Mouse (Mus musculus) brain, embryonic 14.5 days (tissue): Measurements from ENCODE around the gene Tmem88. TPM values are rescaled to one million over a fixed set of nuclear protein-coding genes. Genes with fewer than 3 reads are reported as not detected.

Source experiments
- DNase-seq: peaks from one replicate; pipeline ENCODE4 v3.0.0-alpha.2; 2011; ENCODE audit warnings: low read depth
- CTCF ChIP-seq: fragments of 200-500 bp; IDR thresholded peaks from 2 replicates; pipeline ENCODE4 v1.5.1; 2012; ENCODE audit warnings: inconsistent platforms, mild to moderate bottlenecking, moderate library complexity, borderline replicate concordance; ENCODE audit not compliant: insufficient read depth, insufficient read length; ENCODE audit errors: extremely low read depth
- POLR2A ChIP-seq: fragments of 200-500 bp; IDR thresholded peaks from 2 replicates; pipeline ENCODE4 v1.6.1; 2012; ENCODE audit warnings: mild to moderate bottlenecking, inconsistent platforms, borderline replicate concordance; ENCODE audit not compliant: poor library complexity, insufficient read depth, insufficient read length, severe bottlenecking; ENCODE audit errors: extremely low read depth
- polyA plus RNA-seq: library from polyadenylated mRNA; depleted of rRNA; stranded (reverse); fragments of >200 nt; gene quantifications from 2 replicates; pipeline ENCODE4 v1.2.3, GENCODE M21; 2012

Tmem88 gene
- polyA plus RNA-seq, 1 experiment = 5.7 TPM

DNA sequence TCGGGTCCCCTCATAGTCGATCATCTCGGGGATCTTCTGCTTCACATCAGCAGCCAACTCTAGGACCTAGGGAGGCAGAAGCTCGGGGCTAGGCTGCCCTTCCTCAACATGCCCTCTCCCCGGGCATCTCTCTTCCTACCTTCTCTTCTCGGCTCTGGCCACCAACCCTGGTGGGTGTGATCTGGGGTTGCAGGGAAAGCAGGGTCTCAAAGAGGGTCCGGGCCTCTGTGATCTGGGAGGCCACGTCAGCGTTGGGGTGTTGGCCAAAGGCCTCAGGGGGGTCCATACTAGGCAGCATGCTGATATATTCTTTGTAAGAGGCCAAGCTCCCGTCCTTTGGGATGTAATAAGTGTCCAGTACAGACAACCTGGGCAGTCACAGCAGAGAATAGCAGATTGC is 24.8 kb upstream of the Tmem88 start:
- no peak for TF ChIP-seq CTCF
- TF ChIP-seq POLR2A = no peak

DNA sequence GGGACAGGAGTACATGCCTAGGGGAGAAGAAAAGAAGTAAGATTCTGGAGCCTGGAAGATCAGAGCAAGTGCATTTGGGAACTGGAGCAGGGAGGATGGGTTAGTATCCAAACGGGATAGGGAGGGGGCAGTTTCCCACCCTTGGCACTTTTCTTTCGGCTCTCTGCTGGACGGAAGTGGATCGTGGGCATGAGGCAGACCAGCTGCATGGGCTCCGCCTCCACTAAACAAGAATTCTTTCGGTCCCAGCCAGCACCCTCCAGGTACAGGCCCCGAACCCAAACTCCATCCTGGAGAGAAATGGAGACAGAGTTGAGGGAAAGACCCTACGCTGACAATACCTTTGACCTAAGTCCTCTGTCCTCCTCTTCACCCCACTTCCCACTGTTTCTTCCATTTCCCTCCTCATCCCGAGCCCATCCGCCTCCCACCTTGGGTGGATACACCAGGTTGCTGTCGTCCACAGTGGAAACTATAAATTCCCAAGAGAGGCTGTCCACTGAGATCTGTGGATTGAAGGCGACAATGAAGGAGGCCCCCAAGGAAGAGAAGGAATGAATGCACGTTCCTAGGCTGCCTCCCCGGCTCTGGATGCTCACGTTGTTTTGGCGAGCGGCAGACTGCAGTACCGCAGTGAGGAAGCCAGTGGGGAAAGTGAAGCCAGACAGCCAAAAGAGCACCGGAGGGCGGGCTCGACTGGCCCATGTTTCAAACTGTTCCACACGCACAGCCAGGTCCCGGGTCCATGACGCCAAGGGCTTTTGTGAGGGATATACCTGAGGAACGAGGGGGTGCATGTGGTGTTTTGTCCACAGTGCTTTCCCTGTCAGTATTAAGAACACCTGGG is 23.3 kb upstream of the Tmem88 start:
- TF ChIP-seq CTCF = no peak
- no peak for TF ChIP-seq POLR2A
- no peak for DNase-seq

More for the DNA sequence above, 24.8 kb upstream of the Tmem88 start:
- DNase-seq = no peak

DNA sequence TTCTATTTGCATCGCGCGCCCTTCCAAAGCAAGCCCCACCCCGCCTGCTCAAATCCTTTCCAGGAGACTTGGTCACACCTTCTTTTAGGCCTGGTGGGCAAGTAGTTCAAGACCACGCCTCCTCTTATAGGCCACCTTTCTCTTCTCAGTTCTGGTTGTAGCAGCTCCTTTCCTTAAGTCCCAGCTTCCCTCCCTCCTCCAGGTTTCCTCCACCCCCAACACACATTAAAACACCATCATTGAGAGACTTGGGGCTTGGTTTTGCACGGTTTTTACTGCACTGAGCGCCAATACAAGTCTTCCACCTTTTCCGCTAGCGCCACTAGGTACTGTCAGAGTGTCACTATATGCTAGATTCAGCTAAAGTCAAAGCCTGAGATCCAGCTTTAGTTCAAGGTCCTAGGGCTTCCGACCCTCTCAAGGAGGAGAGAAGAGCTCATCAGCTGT is 22.5 kb upstream of the Tmem88 start:
- no peak for TF ChIP-seq POLR2A
- no peak for TF ChIP-seq CTCF
- DNase-seq = no peak

DNA sequence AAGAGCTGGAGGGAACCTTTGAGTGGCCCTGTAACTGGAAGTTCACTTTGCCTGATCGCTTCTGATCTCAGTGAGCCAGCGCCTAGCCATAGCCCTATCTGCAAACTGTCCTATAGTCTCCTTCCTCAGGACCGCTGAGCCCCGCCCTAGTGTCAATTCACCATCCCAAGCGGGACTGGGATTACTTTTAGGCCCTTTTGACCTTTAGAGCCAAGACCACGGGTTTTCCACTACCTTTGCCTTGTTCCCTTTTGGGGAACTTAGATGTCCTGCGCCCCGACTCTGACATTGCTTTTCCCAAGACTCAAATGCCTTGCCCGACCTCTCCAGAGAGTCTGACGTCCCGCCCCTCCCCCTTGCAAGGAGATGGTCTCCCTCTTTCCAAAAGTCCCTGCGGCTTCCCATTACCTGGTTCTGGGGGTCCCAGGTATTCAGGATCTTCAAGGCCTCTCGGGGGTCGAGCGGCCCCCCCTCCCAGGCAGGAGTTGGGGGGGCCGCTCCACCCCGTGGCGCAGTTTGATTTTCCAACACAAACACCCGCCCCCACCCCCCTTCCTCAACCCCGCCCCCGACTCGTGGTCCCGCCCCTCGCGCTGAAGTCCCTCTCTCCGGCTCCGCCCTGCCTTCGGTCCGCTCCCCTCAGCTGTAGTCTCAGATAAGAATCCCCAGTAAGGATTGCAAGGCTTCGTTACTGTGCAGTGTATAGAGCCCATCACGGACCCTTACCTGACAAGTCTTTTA is 21.9 kb upstream of the Tmem88 start:
- DNase-seq = peak; percentile 44
- TF ChIP-seq POLR2A = no peak
- no peak for TF ChIP-seq CTCF

DNA sequence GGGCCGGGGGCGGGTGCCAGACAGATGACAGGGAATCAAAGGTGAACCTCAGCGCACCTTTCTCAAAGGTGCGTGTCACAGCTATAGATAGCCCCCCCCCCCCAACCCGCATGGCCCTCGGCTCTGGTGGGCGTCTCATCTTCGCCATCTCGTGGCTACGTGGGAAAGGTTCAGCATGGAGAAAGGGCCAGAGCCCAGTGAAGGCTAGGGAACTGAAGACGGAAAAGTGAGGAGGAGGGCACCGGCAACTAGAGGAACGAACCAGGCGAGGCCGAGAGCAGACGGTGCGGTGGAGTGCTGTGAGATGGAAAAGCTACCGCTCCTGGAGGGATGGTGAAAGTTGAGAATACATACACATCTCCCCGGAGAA is 21.4 kb upstream of the Tmem88 start:
- DNase-seq = peak; percentile 64

DNA sequence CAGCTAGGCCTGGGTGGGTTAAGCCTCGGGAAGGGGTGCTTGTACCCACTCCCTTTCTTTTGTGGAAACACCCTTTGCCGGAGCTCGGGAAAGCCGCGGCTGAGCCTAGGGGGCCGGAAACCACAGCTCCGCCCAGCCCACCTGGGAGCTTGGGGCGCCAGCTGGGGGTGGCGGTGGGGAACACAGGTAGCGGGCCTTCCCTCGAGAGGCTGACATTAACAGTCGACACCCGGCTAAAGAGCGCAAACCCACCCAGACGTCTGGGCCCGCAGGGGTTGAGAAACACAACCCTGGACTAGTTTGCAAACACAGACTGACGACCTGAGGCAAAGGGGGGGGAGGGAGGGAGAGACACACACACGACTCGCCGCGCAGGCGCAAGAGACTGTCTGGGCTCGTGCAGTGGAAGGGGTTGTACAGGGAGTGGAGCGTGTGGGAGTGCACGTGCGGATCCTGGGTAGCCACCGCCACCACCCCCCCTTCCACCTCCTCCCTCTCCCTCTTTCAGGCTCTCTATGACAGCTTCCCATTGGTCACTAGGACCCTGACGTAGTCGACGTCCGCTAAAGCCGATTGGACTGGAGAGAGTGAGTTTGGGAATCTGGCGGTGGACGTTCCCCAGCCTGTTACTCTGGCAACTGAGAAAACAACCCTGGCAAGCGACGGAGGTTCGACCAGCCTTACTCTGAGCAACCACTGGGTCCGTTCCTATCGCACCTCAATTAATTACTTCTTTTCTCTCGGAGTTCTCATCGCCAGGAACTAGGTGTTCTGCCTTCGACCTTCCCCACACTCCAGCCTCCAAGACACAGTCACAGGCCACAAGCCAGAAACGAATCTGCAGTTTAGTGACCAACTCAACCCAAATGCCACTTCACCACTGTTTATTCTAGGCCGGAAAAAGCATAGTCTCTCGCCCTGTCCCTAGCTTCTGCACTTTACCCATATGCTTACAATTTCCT is 20.7 kb upstream of the Tmem88 start:
- TF ChIP-seq CTCF = peak; percentile 6; the same call in 1 of the 2 replicates
- no peak for TF ChIP-seq POLR2A
- peak; percentile 100 for DNase-seq

More for the DNA sequence above, 21.4 kb upstream of the Tmem88 start:
- no peak for TF ChIP-seq POLR2A
- peak; percentile 45; the same call in 1 of the 2 replicates for TF ChIP-seq CTCF

DNA sequence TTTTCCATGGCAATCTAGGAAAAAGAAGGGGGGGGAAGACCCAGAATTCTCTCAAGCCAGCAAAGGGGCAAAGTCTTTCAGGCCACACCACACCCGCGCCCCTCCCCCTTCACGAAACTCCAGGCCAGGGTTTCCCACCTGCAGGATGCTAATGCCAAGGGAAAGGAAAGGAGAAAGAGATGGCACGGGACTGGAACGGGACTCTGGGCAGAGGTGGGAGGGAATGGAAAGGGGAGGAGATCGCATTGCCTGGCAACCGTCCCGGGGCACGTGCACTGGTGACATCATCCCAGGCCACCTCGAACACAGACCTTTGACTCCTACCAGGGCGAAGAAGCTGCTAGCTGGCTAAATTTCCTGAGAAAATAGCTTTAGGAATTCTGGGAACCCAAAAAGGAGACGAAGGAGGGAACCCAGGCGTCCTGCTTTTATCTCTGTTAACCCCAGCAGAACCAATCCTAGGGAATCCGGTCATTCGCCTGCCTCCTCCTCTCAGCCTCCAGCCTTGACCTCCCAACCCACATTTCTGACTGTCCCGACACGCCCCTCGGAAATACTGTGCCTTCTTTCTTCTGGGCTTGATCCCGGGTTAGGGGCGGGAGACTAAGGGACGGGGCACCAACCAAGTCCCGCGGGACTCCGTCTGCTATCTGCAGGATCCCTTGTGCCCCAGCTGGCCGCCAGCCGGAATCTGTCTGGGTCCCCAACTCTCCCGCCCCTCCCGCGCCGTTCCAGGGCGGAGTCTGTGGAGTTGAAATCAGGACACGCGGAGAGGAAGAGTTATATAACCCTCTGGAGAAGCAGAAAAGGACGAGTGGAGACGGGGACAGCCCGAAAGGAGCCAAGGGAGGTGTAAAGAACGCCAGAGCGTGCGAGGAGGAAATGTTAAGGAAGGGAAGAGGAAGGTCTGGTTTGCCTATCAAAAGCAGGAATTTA is 19.7 kb upstream of the Tmem88 start:
- TF ChIP-seq CTCF (no peak), POLR2A (no peak)
- DNase-seq = peak; percentile 98

DNA sequence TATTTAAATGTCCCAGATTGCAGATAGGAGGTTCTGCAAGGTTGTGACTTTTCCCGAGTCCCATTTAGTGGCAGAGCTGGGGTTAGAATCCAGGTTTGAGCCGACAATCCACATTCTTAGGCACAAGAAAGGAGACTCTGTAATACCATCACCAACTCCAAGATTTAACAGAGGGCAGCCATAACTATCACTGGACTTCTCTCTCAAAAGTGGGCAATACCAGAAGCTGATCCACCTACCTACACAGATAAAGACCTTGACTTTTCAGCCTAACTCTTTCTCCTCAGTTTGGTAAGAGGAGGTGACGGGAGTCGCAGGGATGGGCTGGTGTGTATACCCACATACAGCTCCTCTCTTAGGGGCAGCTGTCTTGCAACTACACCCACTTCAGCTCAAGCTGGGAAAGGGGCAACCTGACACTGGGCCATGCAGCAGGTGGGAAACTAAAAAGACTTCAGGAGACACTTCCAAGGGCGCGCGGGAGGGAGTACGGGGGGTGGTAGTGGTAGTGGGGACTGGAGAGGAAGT is 19.0 kb upstream of the Tmem88 start:
- TF ChIP-seq CTCF = no peak
- no peak for TF ChIP-seq POLR2A
- DNase-seq = no peak

DNA sequence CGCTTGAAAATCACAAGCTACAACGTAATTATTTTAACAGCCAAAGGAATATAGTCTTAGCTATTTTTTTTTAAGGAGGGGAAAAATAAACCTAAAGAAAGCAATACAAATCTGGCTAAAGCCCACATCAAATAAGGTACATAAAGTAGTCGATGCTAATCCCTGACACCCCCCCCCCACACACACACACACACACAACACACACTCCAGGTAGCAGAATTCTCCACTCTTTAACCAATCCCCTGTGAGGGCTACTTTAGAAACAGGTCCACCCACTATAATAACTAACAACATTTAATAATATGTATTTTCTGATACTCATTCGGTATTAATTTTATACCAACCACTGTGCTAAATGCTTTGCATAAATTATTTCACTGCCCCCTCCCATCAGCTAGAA is 18.5 kb upstream of the Tmem88 start:
- no peak for DNase-seq
- TF ChIP-seq CTCF (no peak), POLR2A (no peak)
